Mouse (Mus musculus) liver, postnatal 0 days (tissue): ENCODE measurements around the gene Sgpp1.

Experiments
- CTCF ChIP-seq: sonication (generic); IDR thresholded peaks from 2 replicates; pipeline ENCODE4 v1.5.1; 2016; ENCODE audit warnings: antibody characterized with exemption, low read depth
- EP300 ChIP-seq: IDR thresholded peaks from 2 replicates; pipeline ENCODE4 v1.6.1; 2016; ENCODE audit warnings: antibody characterized with exemption, low read depth, mild to moderate bottlenecking

DNA sequence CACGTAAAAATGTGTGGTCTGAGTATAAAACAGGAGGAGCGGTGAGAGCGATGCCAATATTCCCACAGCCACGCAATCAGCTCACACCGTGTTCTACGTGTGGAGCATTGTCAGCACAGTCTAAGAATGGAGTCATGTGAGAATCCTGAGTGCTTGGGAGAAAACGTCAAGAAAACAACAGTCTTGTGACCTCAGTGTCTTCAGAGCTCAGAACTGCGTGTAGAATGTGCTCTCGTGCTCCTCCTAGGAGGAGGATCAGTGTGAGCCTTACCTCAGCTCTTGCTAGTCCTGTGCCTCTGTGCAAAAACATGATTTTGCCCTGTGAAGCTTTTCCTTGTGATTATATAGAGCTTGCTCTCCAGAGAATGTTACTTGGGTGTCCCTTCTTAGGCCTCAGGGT is 14.5 kb downstream of the Sgpp1 start:
- TF ChIP-seq CTCF (no peak), EP300 (no peak)
